Mouse (Mus musculus) lung, adult 2 months (tissue): ENCODE results near the gene Iffo1. TPM values are rescaled to one million over a fixed set of nuclear protein-coding genes. Genes with fewer than 3 reads are reported as not detected.

Source experiments
- DNase-seq: peaks from one replicate; pipeline ENCODE4 v3.0.0; 2022
- H3K4me1 ChIP-seq: fragments of 200-500 bp; 2 replicates; pipeline ENCODE4 v1.6.1; 2011; ENCODE audit warnings: low read length; ENCODE audit not compliant: control insufficient read depth, insufficient read depth
- H3K4me3 ChIP-seq: fragments of 200-500 bp; replicated peaks from 2 replicates; pipeline ENCODE3; 2011; ENCODE audit warnings: low read depth, mild to moderate bottlenecking, control low read depth, low read length; ENCODE audit errors: extremely low read depth
- CTCF ChIP-seq: fragments of 200-500 bp; IDR thresholded peaks from 2 replicates; pipeline ENCODE4 v1.5.1; 2011; ENCODE audit warnings: mild to moderate bottlenecking, low read length, control low read depth; ENCODE audit not compliant: insufficient read depth
- POLR2A ChIP-seq: fragments of 200-500 bp; IDR thresholded peaks from 2 replicates; pipeline ENCODE4 v1.6.1; 2011; ENCODE audit warnings: low read depth, mild to moderate bottlenecking, control low read depth, low read length, borderline replicate concordance; ENCODE audit errors: extremely low read depth
- WGBS: fragments of 180-500 bp; shearing (Covaris S2); methylation state at CpG from one replicate; pipeline ENCODE4 v1.1.7; 2018; 5-methylcytosine and 5-hydroxymethylcytosine counted together
- polyA plus RNA-seq: library from polyadenylated mRNA; depleted of rRNA; stranded (reverse); fragments of >200 nt; gene quantifications from 2 replicates; pipeline ENCODE4 v1.2.3, GENCODE M21; 2012

The Iffo1 gene
- polyA plus RNA-seq, 1 experiment: 51.0 TPM

DNA sequence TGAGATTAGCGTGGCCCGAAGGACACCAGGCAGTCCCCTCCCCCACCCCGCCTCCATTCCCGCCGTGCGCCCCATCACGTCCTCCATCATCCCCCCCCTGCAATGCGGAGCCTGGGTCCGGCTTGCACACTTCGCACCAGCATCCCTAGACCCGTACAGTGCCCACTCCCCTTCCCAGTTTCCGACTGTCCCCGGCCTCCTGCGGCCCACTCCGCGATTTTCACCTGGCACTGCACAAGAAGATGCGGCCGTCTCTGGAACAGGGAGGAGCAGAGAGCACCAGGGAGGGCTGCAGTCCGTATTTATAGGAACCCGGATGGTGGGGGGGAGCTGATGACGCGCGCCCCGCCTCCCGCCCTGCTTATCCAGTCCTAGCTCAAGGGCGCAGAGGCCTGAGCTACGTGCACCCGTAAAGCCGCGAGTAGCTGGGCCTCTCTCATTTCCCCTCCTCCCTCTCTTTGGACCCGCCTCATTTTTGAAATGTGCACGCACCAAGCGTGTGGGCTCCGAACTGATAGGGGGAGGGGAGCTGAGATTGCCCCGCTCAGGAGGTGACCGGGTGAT lies 20.4 kb downstream of the Iffo1 start:
- TF ChIP-seq CTCF: no peak
- TF ChIP-seq POLR2A: peak; percentile 99
- DNase-seq: peak; percentile 97
- 2% methylated on average over 36 of the region's 36 CpGs for WGBS
- peaks cover 9% of the 10 kb centered on the region for H3K4me1 ChIP-seq
- peak overlapping the region; percentile 85 for H3K4me3 ChIP-seq

DNA sequence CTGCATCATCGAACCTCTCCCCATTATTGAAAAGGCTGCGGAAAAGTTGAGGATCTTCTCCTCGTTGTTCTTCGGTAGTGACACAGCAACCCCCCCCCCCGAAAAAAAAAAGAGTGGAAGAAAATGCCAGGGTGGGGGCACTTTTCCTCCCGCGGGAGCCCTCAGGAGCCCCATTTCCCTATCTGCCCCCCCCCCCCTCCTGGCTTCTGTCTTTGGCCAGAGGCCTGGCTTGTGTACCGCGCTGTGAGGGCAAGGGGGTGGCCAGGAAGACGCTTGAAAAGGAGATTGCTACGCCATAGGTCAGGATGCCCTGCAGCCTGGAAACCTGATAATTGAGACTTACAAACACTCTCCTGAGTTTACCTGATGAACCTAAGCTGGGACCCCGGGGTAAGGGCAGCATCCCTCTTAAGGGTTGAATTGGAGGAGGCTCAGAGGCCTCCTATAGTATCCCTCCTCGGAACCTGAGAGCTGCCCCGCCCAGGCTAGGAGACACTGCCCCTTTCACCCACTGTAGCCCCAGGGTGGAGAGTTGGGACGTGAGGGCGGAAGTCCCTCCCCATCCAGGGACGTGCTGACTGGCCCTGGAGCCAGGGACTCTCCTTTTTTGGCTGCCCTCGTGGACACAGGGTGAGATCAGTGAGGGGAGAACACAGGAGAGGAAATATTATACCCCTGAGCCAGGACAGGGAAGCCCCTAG lies 21.2 kb downstream of the Iffo1 start, which contains the start of gene Gapdh:
TSS of gene Gapdh (minus strand) at position 417 of the 701 bp plus-strand sequence.
- TF ChIP-seq POLR2A (peak; percentile 74; the same call in 1 of the 2 replicates), CTCF (no peak)
- DNase-seq: peak; percentile 82
- WGBS: 1% methylated on average over 16 of the region's 18 CpGs
- H3K4me1 ChIP-seq: peaks cover 9% of the 10 kb centered on the region
- H3K4me3 ChIP-seq: peak within 1 kb of the TSS; percentile 85

DNA sequence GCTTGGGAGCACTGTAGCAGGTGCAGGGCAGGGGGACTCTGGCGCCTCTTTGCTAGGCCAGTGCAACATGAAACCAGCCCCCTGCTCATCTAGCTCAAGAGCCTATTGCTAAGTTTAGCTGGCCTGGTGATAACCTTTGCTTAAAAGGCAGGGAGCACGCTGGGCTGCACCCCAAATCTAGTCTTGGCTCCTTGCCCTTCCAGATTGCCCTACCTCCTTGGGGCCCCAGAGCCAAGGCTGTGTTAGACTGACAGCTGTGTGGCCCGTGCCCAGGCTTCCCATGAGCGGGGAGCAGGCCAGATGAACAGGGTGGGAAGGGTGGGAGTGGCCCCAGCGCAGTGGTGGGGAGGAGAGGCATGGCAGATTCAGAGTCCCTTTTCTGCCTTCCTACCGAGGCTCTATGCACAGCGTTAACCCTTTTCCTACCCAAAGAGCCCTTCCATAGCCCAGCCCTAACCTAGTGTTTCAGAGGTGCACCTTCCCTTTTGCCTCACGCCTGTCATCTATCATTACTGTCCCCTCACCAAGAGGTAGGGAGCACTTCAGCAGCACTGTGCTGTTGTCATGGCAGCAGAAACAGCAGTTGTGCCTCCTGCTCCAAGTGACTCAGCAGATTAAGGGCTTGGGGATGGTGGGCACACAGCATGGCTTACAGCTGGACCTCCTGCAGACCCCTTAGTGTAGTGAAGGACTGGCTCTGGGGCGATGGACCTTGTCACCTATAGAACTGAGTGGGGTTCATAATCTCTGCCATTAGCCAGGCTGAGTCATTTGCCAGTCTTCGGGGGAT lies 22.0 kb downstream of the Iffo1 start:
- DNase-seq: no peak
- peak overlapping the region; percentile 62 for H3K4me3 ChIP-seq
- no peak for TF ChIP-seq POLR2A
- no peak for TF ChIP-seq CTCF
- peaks cover 9% of the 10 kb centered on the region for H3K4me1 ChIP-seq
- WGBS: 27% methylated on average over 10 of the region's 10 CpGs

DNA sequence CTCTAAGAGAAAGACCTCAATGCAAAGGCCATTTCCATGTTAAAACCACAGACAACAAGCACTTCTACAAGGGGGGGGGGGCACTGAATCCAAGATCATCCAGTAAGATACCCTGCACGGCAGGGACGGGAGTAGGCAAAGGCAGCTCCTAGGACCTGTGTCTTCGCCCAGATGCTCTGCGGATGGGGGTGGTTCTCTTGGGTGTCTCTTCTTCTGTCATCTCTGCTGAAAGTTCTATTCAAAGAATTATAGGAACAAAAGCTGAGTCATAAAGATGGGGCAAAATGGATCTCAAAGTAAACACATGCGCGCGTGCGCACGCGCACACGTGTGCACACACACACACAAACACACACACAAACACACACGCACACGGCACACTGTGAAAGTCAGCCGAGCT lies 23.0 kb downstream of the Iffo1 start:
- Histone ChIP-seq H3K4me1 (peaks cover 9% of the 10 kb centered on the region), H3K4me3 (no peak overlapping the region)
- TF ChIP-seq CTCF (no peak), POLR2A (no peak)
- no peak for DNase-seq
- 93% methylated on average over 14 of the region's 14 CpGs for WGBS

DNA sequence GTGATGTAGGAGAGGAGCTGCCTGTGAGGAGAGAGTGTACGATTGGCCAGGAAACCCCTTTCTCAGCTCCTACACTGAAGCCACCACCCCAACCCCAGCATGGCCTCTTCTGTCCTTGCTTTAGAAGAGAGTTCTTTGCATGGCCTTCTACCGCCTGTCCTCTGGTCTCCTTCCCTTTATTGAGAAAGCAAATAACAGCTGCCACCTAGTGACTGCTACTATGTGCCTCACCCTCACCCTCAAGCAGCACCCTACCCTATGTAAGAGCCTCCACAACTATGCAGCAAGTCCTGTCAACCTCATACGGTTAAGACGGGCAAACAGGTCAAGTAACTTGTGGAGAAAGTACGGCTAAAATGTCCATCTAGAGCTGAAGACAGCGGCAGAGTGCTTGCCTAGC lies 25.2 kb downstream of the Iffo1 start:
- 84% methylated on average over 6 of the region's 6 CpGs for whole genome bisulfite sequencing
- Histone ChIP-seq H3K4me3 (no peak overlapping the region), H3K4me1 (no peaks in the 10 kb centered on the region)
- no peak for DNase-seq
- TF ChIP-seq POLR2A (no peak), CTCF (no peak)

DNA sequence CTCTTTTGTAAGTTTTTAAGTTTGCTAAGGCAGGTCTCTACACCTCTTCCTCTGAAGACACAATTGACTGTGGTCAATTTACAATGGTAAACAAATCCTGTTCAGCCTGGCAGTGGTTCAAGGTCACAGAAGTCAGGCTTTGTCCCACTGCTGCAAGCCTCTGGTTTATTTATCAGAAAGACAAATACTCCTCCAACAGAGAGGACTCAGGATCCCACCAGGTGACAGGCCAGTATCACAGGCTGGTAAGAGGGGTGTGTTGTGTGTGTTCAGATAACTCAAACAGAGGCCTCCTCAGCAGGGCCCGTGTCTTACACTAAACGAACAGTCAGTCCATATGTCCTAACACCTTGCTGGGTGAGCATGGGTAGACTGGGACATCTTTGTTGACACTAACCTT lies 27.4 kb downstream of the Iffo1 start:
- Histone ChIP-seq H3K4me1 (no peaks in the 10 kb centered on the region), H3K4me3 (no peak overlapping the region)
- WGBS: 42% methylated on average over 2 of the region's 2 CpGs
- no peak for DNase-seq
- TF ChIP-seq POLR2A (no peak), CTCF (no peak)

DNA sequence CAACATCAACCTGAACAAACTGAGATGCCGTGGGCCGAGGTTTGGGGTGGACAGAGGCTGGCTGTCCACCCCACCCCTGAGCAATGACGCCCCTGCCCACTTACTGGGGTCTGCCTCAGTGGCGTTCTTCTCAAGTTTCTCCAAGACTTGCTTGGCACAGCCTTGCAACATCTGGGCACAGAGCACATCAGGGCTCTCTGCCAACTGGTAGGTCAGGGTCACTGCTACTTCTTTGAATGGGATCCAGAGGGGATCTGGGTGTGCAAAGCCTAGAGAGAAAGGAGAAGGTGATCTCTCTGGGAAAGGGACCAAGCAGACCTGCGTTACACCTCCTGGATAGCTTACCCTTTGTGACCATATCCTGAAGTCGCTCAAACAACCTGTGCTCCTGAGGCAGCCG lies 28.2 kb downstream of the Iffo1 start:
- H3K4me1 ChIP-seq: no peaks in the 10 kb centered on the region
- WGBS: 85% methylated on average over 7 of the region's 7 CpGs

DNA sequence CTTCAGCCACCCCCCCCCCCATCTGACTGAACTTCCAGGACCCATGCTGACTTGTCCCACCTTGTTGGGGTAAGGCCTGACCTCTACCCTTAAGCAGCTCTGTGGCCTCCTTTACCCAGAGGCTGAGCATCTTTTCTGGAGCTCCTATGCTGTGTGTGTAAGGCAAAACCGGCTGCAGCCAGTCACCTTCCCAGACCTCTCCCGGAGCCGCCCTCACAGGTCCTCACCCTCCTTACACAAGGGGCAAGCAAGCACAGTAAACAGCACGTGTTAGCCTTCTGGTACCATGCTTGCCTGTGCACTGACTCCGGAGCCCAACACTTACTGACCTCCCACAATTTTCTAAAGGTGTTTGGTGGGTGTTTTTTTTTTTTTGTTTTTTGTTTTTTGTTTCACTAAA lies 30.4 kb downstream of the Iffo1 start:
- DNase-seq: no peak
- TF ChIP-seq CTCF (no peak), POLR2A (no peak)
- 88% methylated on average over 5 of the region's 5 CpGs for WGBS
- Histone ChIP-seq H3K4me1 (no peaks in the 10 kb centered on the region), H3K4me3 (no peak overlapping the region)

More for the DNA sequence above, 28.2 kb downstream of the Iffo1 start:
- no peak for DNase-seq
- TF ChIP-seq POLR2A: no peak
- no peak for TF ChIP-seq CTCF
- H3K4me3 ChIP-seq: no peak overlapping the region

DNA sequence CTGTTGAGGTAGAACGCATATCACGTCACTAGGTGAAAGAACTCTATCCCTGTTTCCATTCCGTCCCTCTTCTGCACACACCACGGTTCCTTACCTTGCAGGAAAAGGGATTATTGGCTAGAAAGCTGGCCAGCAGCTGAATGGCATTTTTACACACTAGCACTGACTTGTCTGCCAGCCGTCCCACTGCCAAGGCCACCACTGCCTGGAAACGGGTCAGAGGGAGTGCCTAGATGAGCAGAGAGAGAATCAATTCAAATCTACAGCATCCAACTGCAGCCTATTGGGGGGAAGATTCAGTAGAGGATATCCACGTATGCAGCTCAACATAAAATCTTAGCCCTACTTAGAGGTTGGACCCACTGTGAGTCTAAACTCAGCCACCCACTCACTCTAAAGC lies 34.6 kb downstream of the Iffo1 start:
- H3K4me1 ChIP-seq: no peaks in the 10 kb centered on the region
- H3K4me3 ChIP-seq: no peak overlapping the region
- no peak for DNase-seq
- TF ChIP-seq POLR2A (no peak), CTCF (no peak)
- WGBS: 91% methylated on average over 7 of the region's 7 CpGs

DNA sequence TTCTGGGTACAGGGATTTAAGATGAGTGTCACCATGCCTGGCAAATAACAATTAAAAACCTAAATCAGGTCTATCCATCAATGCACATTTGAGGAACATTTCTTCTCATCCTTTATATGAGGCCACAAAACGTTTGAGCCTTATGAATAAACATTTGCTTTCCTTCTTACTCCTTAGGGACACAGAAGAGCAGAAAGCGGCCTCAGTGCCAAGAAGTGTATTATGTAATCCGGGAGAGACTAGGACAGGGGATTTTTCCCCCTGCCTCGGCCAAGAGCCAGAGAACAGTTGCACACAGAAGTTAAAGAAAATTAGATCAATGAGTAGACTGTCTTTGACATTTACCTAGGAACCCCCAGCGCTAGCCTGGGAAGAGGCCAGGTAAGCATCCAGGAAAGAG lies 37.1 kb downstream of the Iffo1 start:
- 59% methylated on average over 5 of the region's 5 CpGs for WGBS
- no peak for DNase-seq
- Histone ChIP-seq H3K4me1 (no peaks in the 10 kb centered on the region), H3K4me3 (no peak overlapping the region)
- TF ChIP-seq CTCF (no peak), POLR2A (no peak)
